Mouse (Mus musculus): ENCODE measurements at regions not wholly inside any gene's neighbourhood (a gene's known extent, or its start where the extent isn't known, plus 50 kb on each side); places are given as distances from the start of the nearest gene placed in this dataset.

GRCm38 (mm10) chr2:28336349-28337309 lies 110.0 kb upstream of the Ppp1r26 start:
- no peaks in the 10 kb centered on the region for H3K27me3 ChIP-seq (ENCODE audit: control insufficient read depth)
- no peak overlapping the region for H3K4me3 ChIP-seq (replicated peaks)
- H3K36me3 ChIP-seq (ENCODE audit: control insufficient read depth) = no peaks in the 10 kb centered on the region
- TF ChIP-seq GATA1 (IDR thresholded peaks at IDR 0.05; ENCODE audit: low read length) (no peak), TAL1 (IDR thresholded peaks at IDR 0.05; ENCODE audit: low read length) (no peak)
- no peaks in the 10 kb centered on the region for H3K9me3 ChIP-seq (ENCODE audit: control insufficient read depth, low read length)
- H3K4me1 ChIP-seq (ENCODE audit: control insufficient read depth) = no peaks in the 10 kb centered on the region

- TF ChIP-seq TAL1 (IDR thresholded peaks at IDR 0.05; ENCODE audit: low read length) (no peak), GATA1 (IDR thresholded peaks at IDR 0.05; ENCODE audit: low read length) (no peak)
- Histone ChIP-seq H3K4me1 (ENCODE audit: control insufficient read depth) (no peaks in the 10 kb centered on the region), H3K4me3 (replicated peaks) (no peak overlapping the region), H3K9me3 (ENCODE audit: control insufficient read depth, low read length) (no peaks in the 10 kb centered on the region), H3K36me3 (ENCODE audit: control insufficient read depth) (no peaks in the 10 kb centered on the region), H3K27me3 (ENCODE audit: control insufficient read depth) (no peaks in the 10 kb centered on the region)
These were observed 109.0 kb upstream of the Ppp1r26 start for GRCm38 (mm10) chr2:28337561-28337960.

- TF ChIP-seq GATA1 (IDR thresholded peaks at IDR 0.05; ENCODE audit: low read length) = no peak
- no peak for TF ChIP-seq TAL1 (IDR thresholded peaks at IDR 0.05; ENCODE audit: low read length)
- H3K9me3 ChIP-seq (ENCODE audit: control insufficient read depth, low read length) = no peaks in the 10 kb centered on the region
- H3K27me3 ChIP-seq (ENCODE audit: control insufficient read depth) = no peaks in the 10 kb centered on the region; the same call in 1 of the 2 replicates
- H3K4me1 ChIP-seq (ENCODE audit: control insufficient read depth) = no peaks in the 10 kb centered on the region
- no peak overlapping the region for H3K4me3 ChIP-seq (replicated peaks)
- no peaks in the 10 kb centered on the region for H3K36me3 ChIP-seq (ENCODE audit: control insufficient read depth)
These were observed 105.3 kb upstream of the Ppp1r26 start for GRCm38 (mm10) chr2:28341304-28341703.

GRCm38 (mm10) chr2:28348453-28348852 lies 98.1 kb upstream of the Ppp1r26 start:
- H3K4me3 ChIP-seq (replicated peaks) = no peak overlapping the region
- TF ChIP-seq TAL1 (IDR thresholded peaks at IDR 0.05; ENCODE audit: low read length) = no peak
- no peak for TF ChIP-seq GATA1 (IDR thresholded peaks at IDR 0.05; ENCODE audit: low read length)
- H3K27me3 ChIP-seq (ENCODE audit: control insufficient read depth) = no peaks in the 10 kb centered on the region; the same call in 1 of the 2 replicates
- no peaks in the 10 kb centered on the region for H3K9me3 ChIP-seq (ENCODE audit: control insufficient read depth, low read length)
- no peaks in the 10 kb centered on the region for H3K4me1 ChIP-seq (ENCODE audit: control insufficient read depth)
- H3K36me3 ChIP-seq (ENCODE audit: control insufficient read depth) = no peaks in the 10 kb centered on the region

GRCm38 (mm10) chr2:28349911-28350310 lies 96.7 kb upstream of the Ppp1r26 start:
- Histone ChIP-seq H3K36me3 (ENCODE audit: control insufficient read depth) (no peaks in the 10 kb centered on the region), H3K4me1 (ENCODE audit: control insufficient read depth) (no peaks in the 10 kb centered on the region), H3K27me3 (ENCODE audit: control insufficient read depth) (no peaks in the 10 kb centered on the region; the same call in 1 of the 2 replicates), H3K4me3 (replicated peaks) (no peak overlapping the region), H3K9me3 (ENCODE audit: control insufficient read depth, low read length) (no peaks in the 10 kb centered on the region)
- TF ChIP-seq GATA1 (IDR thresholded peaks at IDR 0.05; ENCODE audit: low read length) = no peak
- TF ChIP-seq TAL1 (IDR thresholded peaks at IDR 0.05; ENCODE audit: low read length) = no peak

- Histone ChIP-seq H3K4me3 (replicated peaks) (no peak overlapping the region), H3K9me3 (ENCODE audit: control insufficient read depth, low read length) (no peaks in the 10 kb centered on the region), H3K36me3 (ENCODE audit: control insufficient read depth) (no peaks in the 10 kb centered on the region), H3K4me1 (ENCODE audit: control insufficient read depth) (no peaks in the 10 kb centered on the region), H3K27me3 (ENCODE audit: control insufficient read depth) (no peaks in the 10 kb centered on the region; the same call in 1 of the 2 replicates)
- TF ChIP-seq GATA1 (IDR thresholded peaks at IDR 0.05; ENCODE audit: low read length) = no peak
- TF ChIP-seq TAL1 (IDR thresholded peaks at IDR 0.05; ENCODE audit: low read length) = no peak
These were observed 95.2 kb upstream of the Ppp1r26 start for GRCm38 (mm10) chr2:28351445-28351844.

GRCm38 (mm10) chr2:28352903-28353302 lies 93.7 kb upstream of the Ppp1r26 start:
- no peaks in the 10 kb centered on the region for H3K9me3 ChIP-seq (ENCODE audit: control insufficient read depth, low read length)
- no peaks in the 10 kb centered on the region for H3K4me1 ChIP-seq (ENCODE audit: control insufficient read depth)
- no peaks in the 10 kb centered on the region for H3K27me3 ChIP-seq (ENCODE audit: control insufficient read depth)
- H3K4me3 ChIP-seq (replicated peaks) = no peak overlapping the region
- no peaks in the 10 kb centered on the region for H3K36me3 ChIP-seq (ENCODE audit: control insufficient read depth)
- TF ChIP-seq GATA1 (IDR thresholded peaks at IDR 0.05; ENCODE audit: low read length) = no peak
- no peak for TF ChIP-seq TAL1 (IDR thresholded peaks at IDR 0.05; ENCODE audit: low read length)

- H3K9me3 ChIP-seq (ENCODE audit: control insufficient read depth, low read length) = no peaks in the 10 kb centered on the region
- no peaks in the 10 kb centered on the region for H3K36me3 ChIP-seq (ENCODE audit: control insufficient read depth)
- no peaks in the 10 kb centered on the region for H3K27me3 ChIP-seq (ENCODE audit: control insufficient read depth)
- no peak overlapping the region for H3K4me3 ChIP-seq (replicated peaks)
- no peaks in the 10 kb centered on the region for H3K4me1 ChIP-seq (ENCODE audit: control insufficient read depth)
- TF ChIP-seq GATA1 (IDR thresholded peaks at IDR 0.05; ENCODE audit: low read length) = no peak
- TF ChIP-seq TAL1 (IDR thresholded peaks at IDR 0.05; ENCODE audit: low read length) = no peak
These were observed 84.4 kb upstream of the Ppp1r26 start for GRCm38 (mm10) chr2:28362199-28362598.

- TF ChIP-seq TAL1 (IDR thresholded peaks at IDR 0.05; ENCODE audit: low read length) (no peak), GATA1 (IDR thresholded peaks at IDR 0.05; ENCODE audit: low read length) (no peak)
- Histone ChIP-seq H3K36me3 (ENCODE audit: control insufficient read depth) (no peaks in the 10 kb centered on the region), H3K9me3 (ENCODE audit: control insufficient read depth, low read length) (no peaks in the 10 kb centered on the region), H3K27me3 (ENCODE audit: control insufficient read depth) (peaks cover 3% of the 10 kb centered on the region; the same call in 1 of the 2 replicates), H3K4me1 (ENCODE audit: control insufficient read depth) (no peaks in the 10 kb centered on the region), H3K4me3 (replicated peaks) (no peak overlapping the region)
These were observed 82.0 kb upstream of the Ppp1r26 start for GRCm38 (mm10) chr2:28364623-28365022.
